Mouse (Mus musculus) heart, adult 2 months (tissue): ENCODE measurements at regions not wholly inside any gene's neighbourhood (a gene's known extent, or its start where the extent isn't known, plus 50 kb on each side); places are given as distances from the start of the nearest gene placed in this dataset.
A peak's percentile ranks its signal among the peaks of the same experiment; 100 is the strongest.

ENCODE experiments used
- DNase-seq, 2 experiments: peaks; one replicate each; pipeline ENCODE4 v3.0.0; 2021
- H3K27ac ChIP-seq: fragments of 200-600 bp; 2 replicates; pipeline ENCODE4 v1.8.1; 2022
- H3K27me3 ChIP-seq: fragments of 200-500 bp; 2 replicates; pipeline ENCODE4 v1.6.1; 2012; ENCODE audit warnings: mild to moderate bottlenecking, low read length, inconsistent platforms, mixed read lengths; ENCODE audit not compliant: control insufficient read depth, insufficient read depth
- H3K36me3 ChIP-seq: fragments of 200-500 bp; 2 replicates; pipeline ENCODE4 v1.6.1; 2012; ENCODE audit warnings: low read length, inconsistent platforms; ENCODE audit not compliant: control insufficient read depth, insufficient read depth
- H3K4me1 ChIP-seq: fragments of 200-500 bp; 2 replicates; pipeline ENCODE4 v1.6.1; 2011; ENCODE audit warnings: low read length; ENCODE audit not compliant: control insufficient read depth, insufficient read depth
- H3K4me3 ChIP-seq: fragments of 200-600 bp; 2 replicates; pipeline ENCODE4 v1.8.1; 2022
- H3K79me2 ChIP-seq: fragments of 200-500 bp; replicated peaks from 2 replicates; pipeline ENCODE4 v1.6.1; 2012; ENCODE audit warnings: mild to moderate bottlenecking, inconsistent platforms, low read length, moderate library complexity, mixed read lengths; ENCODE audit not compliant: control insufficient read depth, insufficient read depth
- H3K9ac ChIP-seq: fragments of 200-500 bp; 2 replicates; pipeline ENCODE4 v1.6.1; 2012; ENCODE audit warnings: low read depth, mild to moderate bottlenecking, control low read depth, inconsistent platforms, low read length, mixed read lengths
- CTCF ChIP-seq: fragments of 200-600 bp; IDR thresholded peaks from 2 replicates; pipeline ENCODE4 v1.8.1; 2022; ENCODE audit warnings: antibody characterized with exemption, mild to moderate bottlenecking, moderate library complexity
- EP300 ChIP-seq: fragments of 200-500 bp; IDR thresholded peaks from 2 replicates; pipeline ENCODE4 v1.6.1; 2011; ENCODE audit warnings: low read depth, low read length, control low read depth; ENCODE audit not compliant: insufficient read depth
- POLR2A ChIP-seq: fragments of 200-500 bp; IDR thresholded peaks from 2 replicates; pipeline ENCODE4 v1.6.1; 2011; ENCODE audit warnings: mild to moderate bottlenecking, low read depth, low read length, control low read depth; ENCODE audit not compliant: insufficient read depth
- WGBS: fragments of 180-500 bp; shearing (Covaris S2); methylation state at CpG from one replicate; pipeline ENCODE4 v1.1.7; 2018; 5-methylcytosine and 5-hydroxymethylcytosine counted together
- intact Hi-C: fragments of 180-260 bp; cut with DNase I; formaldehyde crosslinking; loops from one replicate; pipeline ENCODE4 v1.15.1; 2025

- Histone ChIP-seq H3K4me1 (no peaks in the 10 kb centered on the region), H3K79me2 (no peaks in the 10 kb centered on the region), H3K9ac (no peak overlapping the region), H3K27ac (no peak overlapping the region), H3K27me3 (no peaks in the 10 kb centered on the region), H3K36me3 (no peaks in the 10 kb centered on the region), H3K4me3 (no peak overlapping the region)
- DNase-seq = no peak
- whole genome bisulfite sequencing = 88% methylated on average over 3 of the region's 3 CpGs
- intact Hi-C loops = no loop called here
- TF ChIP-seq EP300 (no peak), CTCF (no peak), POLR2A (no peak)
Measured at GRCm38 (mm10) chr3:127985165-127985564, 89.0 kb upstream of the Fam241a start.

DNA sequence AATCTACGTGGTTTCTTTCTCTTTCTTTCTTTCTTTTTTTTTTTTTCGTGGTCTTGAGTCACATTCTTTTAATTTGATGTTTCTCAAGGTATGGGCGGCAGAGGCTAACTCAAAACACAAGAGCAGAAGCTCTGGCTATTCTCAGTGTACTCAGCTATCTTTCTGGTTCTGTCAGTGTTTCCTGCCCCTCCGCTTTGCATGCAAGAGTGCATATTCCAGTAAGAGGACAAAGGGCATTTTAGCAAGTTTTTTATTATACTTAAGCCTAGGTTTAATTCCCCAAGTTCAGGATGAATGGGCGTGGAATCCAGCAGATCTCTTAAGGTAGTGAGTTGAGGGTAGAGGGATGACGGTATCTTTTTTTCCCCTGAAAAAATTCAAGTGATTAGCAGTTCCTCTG is 81.1 kb upstream of the Fam241a start:
- Histone ChIP-seq H3K4me1 (no peaks in the 10 kb centered on the region), H3K36me3 (no peaks in the 10 kb centered on the region), H3K79me2 (no peaks in the 10 kb centered on the region), H3K4me3 (no peak overlapping the region), H3K27ac (no peak overlapping the region), H3K27me3 (no peaks in the 10 kb centered on the region), H3K9ac (no peak overlapping the region)
- intact Hi-C loops = no loop called here
- no peak for TF ChIP-seq EP300
- no peak for TF ChIP-seq CTCF
- no peak for TF ChIP-seq POLR2A
- no peak for DNase-seq
- WGBS = 36% methylated on average over 6 of the region's 6 CpGs

- WGBS = 6% methylated on average over 5 of the region's 5 CpGs
- intact Hi-C loops = no loop called here
- Histone ChIP-seq H3K36me3 (no peaks in the 10 kb centered on the region), H3K27ac (no peak overlapping the region), H3K79me2 (no peaks in the 10 kb centered on the region), H3K9ac (no peak overlapping the region), H3K27me3 (no peaks in the 10 kb centered on the region), H3K4me3 (no peak overlapping the region), H3K4me1 (no peaks in the 10 kb centered on the region)
- peak; percentile 11 to 52 for DNase-seq
- TF ChIP-seq EP300 (no peak), CTCF (peak; percentile 86)
Measured at GRCm38 (mm10) chr3:127970891-127971290, 74.8 kb upstream of the Fam241a start.

- Histone ChIP-seq H3K27ac (no peak overlapping the region), H3K9ac (no peak overlapping the region), H3K27me3 (no peaks in the 10 kb centered on the region), H3K4me3 (no peak overlapping the region), H3K79me2 (no peaks in the 10 kb centered on the region), H3K4me1 (no peaks in the 10 kb centered on the region), H3K36me3 (no peaks in the 10 kb centered on the region)
- WGBS = 67% methylated on average over 10 of the region's 10 CpGs
- no peak for DNase-seq
- TF ChIP-seq CTCF (no peak), EP300 (no peak), POLR2A (no peak)
- intact Hi-C loops = no loop called here
Measured at GRCm38 (mm10) chr3:127967170-127967569, 71.0 kb upstream of the Fam241a start.

GRCm38 (mm10) chr3:127966214-127966613 is 70.1 kb upstream of the Fam241a start:
- no peak for DNase-seq
- Histone ChIP-seq H3K79me2 (no peaks in the 10 kb centered on the region), H3K27ac (no peak overlapping the region), H3K4me1 (no peaks in the 10 kb centered on the region), H3K36me3 (no peaks in the 10 kb centered on the region), H3K9ac (no peak overlapping the region), H3K27me3 (no peaks in the 10 kb centered on the region), H3K4me3 (no peak overlapping the region)
- WGBS = 86% methylated on average over 4 of the region's 4 CpGs
- TF ChIP-seq EP300 (no peak), CTCF (no peak), POLR2A (no peak)
- intact Hi-C loops = no loop called here

DNA sequence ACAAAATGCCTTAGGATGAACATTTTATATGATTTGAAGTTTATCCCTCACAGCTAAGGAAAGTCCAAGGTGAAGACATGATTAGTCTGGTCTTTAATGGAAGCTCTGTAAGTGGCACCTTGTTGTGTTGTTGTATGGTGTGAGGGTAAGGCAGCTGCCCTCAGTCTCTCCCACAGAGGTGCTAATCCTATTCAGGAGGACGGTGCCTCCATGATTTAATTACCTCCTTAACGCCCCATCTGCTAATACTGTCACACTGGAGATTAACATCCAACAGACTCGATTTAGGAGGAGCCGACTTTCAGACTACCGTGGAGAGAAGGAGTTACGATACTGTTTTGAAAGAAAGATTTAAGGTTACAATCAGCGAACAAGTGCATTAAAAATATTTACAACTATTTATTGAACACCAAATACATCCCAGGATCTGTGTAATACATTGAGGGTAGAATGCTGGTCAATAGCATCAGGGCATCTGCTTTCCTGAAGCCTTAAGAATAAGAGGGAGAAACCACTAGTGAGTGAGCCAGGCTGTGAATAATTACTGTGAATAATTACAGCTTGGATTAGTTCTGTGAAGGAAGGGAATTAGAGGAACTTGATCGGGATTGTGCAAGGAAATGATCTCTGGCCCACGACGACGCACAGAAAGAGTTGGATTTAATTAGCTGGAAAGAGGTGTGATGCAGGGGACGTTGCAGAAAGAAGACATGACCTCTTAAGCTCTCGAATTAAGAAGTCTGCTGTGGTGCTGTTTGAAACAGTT is 63.0 kb upstream of the Fam241a start:
- intact Hi-C loops = no loop called here
- H3K36me3 ChIP-seq = no peaks in the 10 kb centered on the region
- TF ChIP-seq EP300 (no peak), CTCF (no peak), POLR2A (no peak)
- no peaks in the 10 kb centered on the region for H3K4me1 ChIP-seq
- H3K27ac ChIP-seq = no peak overlapping the region
- 31% methylated on average over 13 of the region's 13 CpGs for WGBS
- H3K79me2 ChIP-seq = no peaks in the 10 kb centered on the region
- H3K4me3 ChIP-seq = no peak overlapping the region
- no peak for DNase-seq
- H3K9ac ChIP-seq = no peak overlapping the region
- no peaks in the 10 kb centered on the region for H3K27me3 ChIP-seq
